Mouse (Mus musculus) liver, embryonic 14.5 days (tissue): ENCODE measurements around the gene Hist1h2bj. TPM values are rescaled to one million over a fixed set of nuclear protein-coding genes. Genes with fewer than 3 reads are reported as not detected.
A peak's percentile ranks its signal among the peaks of the same experiment; 100 is the strongest.
"Not testable (repeated sequence)": the region's sequence is repeated elsewhere in the genome, so short reads cannot be mapped to it uniquely, and the experiment has no call there.

Experiments
- ATAC-seq: fragments of 200-750 bp; cut with Nextera tagmentation; 2 replicates; pipeline ENCODE4 v1.8.0; 2017; ENCODE audit warnings: moderate number of reproducible peaks, mild to moderate bottlenecking, moderate library complexity; ENCODE audit not compliant: insufficient read depth
- DNase-seq, 3 experiments: peaks; one replicate each; pipeline ENCODE4 v3.0.0-alpha.2; 2012 to 2013; ENCODE audit warnings: low read depth in 3 of 3, low spot score in 3 of 3
- H3K27ac ChIP-seq: fragments of 300-500 bp; sonication (generic); 2 replicates; pipeline ENCODE4 v1.5.1; 2014; ENCODE audit warnings: moderate library complexity, mild to moderate bottlenecking, control low read depth, inconsistent platforms
- H3K27me3 ChIP-seq: fragments of 300-500 bp; sonication (generic); 2 replicates; pipeline ENCODE4 v1.6.1; 2014; ENCODE audit warnings: mild to moderate bottlenecking, low read length, moderate library complexity; ENCODE audit not compliant: control insufficient read depth, insufficient read depth
- H3K36me3 ChIP-seq: fragments of 300-500 bp; sonication (generic); replicated peaks from 2 replicates; pipeline ENCODE4 v1.6.1; 2014; ENCODE audit warnings: low read depth; ENCODE audit not compliant: control insufficient read depth, insufficient read depth
- H3K4me1 ChIP-seq, 2 experiments: fragments of 200-500 bp in 1 of 2; fragments of 300-500 bp in 1 of 2; sonication (generic) in 1 of 2; replicated peaks; 2 replicates each; pipeline ENCODE4 v1.6.1; 2012 to 2014; ENCODE audit warnings: antibody characterized with exemption in 1 of 2, inconsistent platforms in 1 of 2, low read length in 1 of 2; ENCODE audit not compliant: control insufficient read depth in 2 of 2, insufficient read depth in 2 of 2
- H3K4me2 ChIP-seq: fragments of 300-500 bp; sonication (generic); 2 replicates; pipeline ENCODE4 v1.6.1; 2014; ENCODE audit warnings: low read depth, mild to moderate bottlenecking, control low read depth, moderate library complexity
- H3K4me3 ChIP-seq, 2 experiments: fragments of 200-500 bp in 1 of 2; fragments of 300-500 bp in 1 of 2; sonication (generic) in 1 of 2; 2 replicates each; pipeline ENCODE4 v1.5.1; 2012 to 2014; ENCODE audit warnings: low read depth in 2 of 2, low read length in 2 of 2, mild to moderate bottlenecking in 2 of 2, control low read depth in 1 of 2, inconsistent platforms in 1 of 2, moderate library complexity in 1 of 2; ENCODE audit not compliant: insufficient read depth in 1 of 2
- H3K9ac ChIP-seq: fragments of 300-500 bp; sonication (generic); replicated peaks from 2 replicates; pipeline ENCODE4 v1.6.1; 2014; ENCODE audit warnings: mild to moderate bottlenecking, control low read depth, moderate library complexity
- H3K9me3 ChIP-seq: fragments of 300-500 bp; sonication (generic); 2 replicates; pipeline ENCODE4 v1.6.1; 2016; ENCODE audit warnings: low read length, mixed read lengths; ENCODE audit not compliant: control insufficient read depth
- CTCF ChIP-seq: IDR thresholded peaks from 2 replicates; pipeline ENCODE4 v1.5.1; 2016; ENCODE audit warnings: antibody characterized with exemption, low read depth, control low read depth
- EP300 ChIP-seq: IDR thresholded peaks from 2 replicates; pipeline ENCODE4 v1.6.1; 2016; ENCODE audit warnings: antibody characterized with exemption, low read depth
- WGBS: fragments of 180-500 bp; shearing (Covaris S2); extraction: QIAGEN DNeasy Blood & Tissue Kit; methylation state at CpG from one replicate; pipeline ENCODE4 v1.1.7; 2014; ENCODE audit not compliant: insufficient replicate concordance; 5-methylcytosine and 5-hydroxymethylcytosine counted together
- polyA plus RNA-seq, 2 experiments: library from polyadenylated mRNA; depleted of rRNA in 1 of 2; stranded (reverse) in 1 of 2; unstranded in 1 of 2; fragments of >200 nt; fragmentation: Nextera tagmentation in 1 of 2; extraction: Ambion mirVana in 1 of 2; gene quantifications; 2 replicates each; pipeline versions ENCODE4 v1.2.1 to v1.2.3; 2012 to 2014

Gene Hist1h2bj
- polyA plus RNA-seq, 2 experiments = 12.4 to 21.4 TPM

- peak overlapping the region; percentile 100 for H3K27ac ChIP-seq
- peaks cover 23 to 31% of the 10 kb centered on the region in 2 experiments for H3K4me1 ChIP-seq
- H3K9me3 ChIP-seq = no peaks in the 10 kb centered on the region
- peak overlapping the region; percentile 72 for H3K4me2 ChIP-seq
- no peaks in the 10 kb centered on the region for H3K36me3 ChIP-seq
- DNase-seq = no peak
- TF ChIP-seq EP300 = no peak
- no peak for TF ChIP-seq CTCF
- H3K9ac ChIP-seq = peak overlapping the region; percentile 91
- H3K27me3 ChIP-seq = no peaks in the 10 kb centered on the region
- 4% methylated on average over 2 of the region's 2 CpGs for WGBS
- H3K4me3 ChIP-seq = peak overlapping the region; percentile 63 to 67
- ATAC-seq = no peak
Measured at GRCm38 (mm10) chr13:22039951-22040463, 3.0 kb upstream of the Hist1h2bj start.

- peaks cover 24 to 37% of the 10 kb centered on the region in 2 experiments for H3K4me1 ChIP-seq
- H3K27ac ChIP-seq = peak overlapping the region; percentile 100
- H3K9ac ChIP-seq = peak overlapping the region; percentile 91
- under 1% methylated on average over 17 of the region's 24 CpGs for WGBS
- peak; percentile 30 for TF ChIP-seq EP300
- TF ChIP-seq CTCF = no peak
- H3K4me2 ChIP-seq = peak overlapping the region; percentile 72
- H3K4me3 ChIP-seq = peak overlapping the region; percentile 63 to 67
- no peaks in the 10 kb centered on the region for H3K9me3 ChIP-seq
- ATAC-seq (peak; percentile 44), DNase-seq (peak in 2 of 3 experiments; percentile 69 to 87)
- no peaks in the 10 kb centered on the region for H3K36me3 ChIP-seq
- no peaks in the 10 kb centered on the region for H3K27me3 ChIP-seq
Measured at GRCm38 (mm10) chr13:22040464-22041141, 2.4 kb upstream of the Hist1h2bj start.

- H3K4me1 ChIP-seq = peaks cover 24 to 38% of the 10 kb centered on the region in 2 experiments
- under 1% methylated on average over 24 of the region's 27 CpGs for WGBS
Measured at GRCm38 (mm10) chr13:22041142-22041536, 1.9 kb upstream of the Hist1h2bj start, which contains the start of gene Hist1h4i. TSS of gene Hist1h4i (minus strand) at chr13:22041362.

GRCm38 (mm10) chr13:22041651-22042567, 1.1 kb upstream of the Hist1h2bj start:
- WGBS = 1% methylated on average over 13 of the region's 13 CpGs
- ATAC-seq (no peak), DNase-seq (peak in 1 of 3 experiments; percentile 65)
- H3K9me3 ChIP-seq = no peaks in the 10 kb centered on the region
- TF ChIP-seq CTCF (no peak), EP300 (no peak; the same call in 1 of the 2 replicates)
- H3K9ac ChIP-seq = peak overlapping the region; percentile 98
- H3K4me1 ChIP-seq = peaks cover 24 to 31% of the 10 kb centered on the region in 2 experiments
- H3K27me3 ChIP-seq = no peaks in the 10 kb centered on the region
- peak overlapping the region; percentile 72 for H3K4me2 ChIP-seq
- H3K27ac ChIP-seq = peak overlapping the region; percentile 100
- H3K4me3 ChIP-seq = peak overlapping the region; percentile 67 to 80
- no peaks in the 10 kb centered on the region for H3K36me3 ChIP-seq

More at GRCm38 (mm10) chr13:22041142-22041536, 1.9 kb upstream of the Hist1h2bj start, which contains the start of gene Hist1h4i:
- Histone ChIP-seq H3K4me3 (peak within 1 kb of the TSS; percentile 67 to 80), H3K27ac (peak within 1 kb of the TSS; percentile 100), H3K4me2 (peak within 1 kb of the TSS; percentile 72), H3K9ac (peak within 1 kb of the TSS; percentile 98)
- TF ChIP-seq EP300 = peak; percentile 87
- H3K9me3 ChIP-seq, H3K36me3 ChIP-seq, H3K27me3 ChIP-seq: not testable (repeated sequence)
- DNase-seq = peak; percentile 93 to 95 (median 93)
- peak; percentile 53 for ATAC-seq
